Comparison of ENCODE assay signal across 13 mouse cellular contexts in genomic region chr1:156745188-156745810, GRCm38 (mm10). TPM values are rescaled to one million over a fixed set of nuclear protein-coding genes. Genes with fewer than 3 reads are reported as not detected.
A peak's percentile ranks its signal among the peaks of the same experiment; 100 is the strongest.
DNase-seq lines count a peak whose midpoint lies in the region; ATAC-seq lines count a peak whose summit lies in the region.
"Had no signal": no experiment of that assay in that cellular context is flagged by ENCODE, and none has a peak within 500 bp of the region (broad histone marks: within the 10 kb centered on the region; RNA-seq: fewer than 3 reads in every experiment).

No protein-coding gene starts in this region.

- no peak for DNase-seq in forebrain, embryonic 10.5 days (ENCODE audit: extremely low spot score, low spot score)
- DNase-seq in midbrain, embryonic 10.5 days (ENCODE audit: low spot score), result no peak
- DNase-seq in midbrain, embryonic 14.5 days, result no peak
- peak; percentile 29 to 46 for DNase-seq in spleen, postnatal 10 days (ENCODE audit: low spot score in 2 of 2)
- DNase-seq: adrenal gland, postnatal 25 days; cerebellum, postnatal 10 days had no signal

- peak overlapping the region; percentile 71 for H3K27ac ChIP-seq in forebrain, embryonic 10.5 days
- no peak overlapping the region for H3K27ac ChIP-seq in forebrain, embryonic 13.5 days
- H3K27ac ChIP-seq in midbrain, embryonic 10.5 days (replicated peaks), result peak overlapping the region; percentile 19; the same call in 1 of the 2 replicates
- H3K27ac ChIP-seq in midbrain, embryonic 14.5 days (replicated peaks; ENCODE audit: low read depth, low read length), result no peak overlapping the region
- H3K27ac ChIP-seq in limb, embryonic 13.5 days, result peak overlapping the region; percentile 39; the same call in 1 of the 2 replicates
- H3K27ac ChIP-seq in kidney, embryonic 14.5 days (ENCODE audit: low read depth, low read length), result no peak overlapping the region
- H3K27ac ChIP-seq: layer of hippocampus, adult 2 months; macrophage; neural tube, embryonic 13.5 days had no signal

- peaks cover 13% of the 10 kb centered on the region for H3K4me1 ChIP-seq in forebrain, embryonic 10.5 days
- H3K4me1 ChIP-seq in forebrain, embryonic 13.5 days, result 0 out of 2 replicates have a peak, but pooled peaks cover 5% of the 10 kb centered on the region
- peaks cover 21% of the 10 kb centered on the region for H3K4me1 ChIP-seq in midbrain, embryonic 10.5 days
- no peaks in the 10 kb centered on the region for H3K4me1 ChIP-seq in midbrain, embryonic 14.5 days (ENCODE audit: control insufficient read depth, insufficient read depth, low read length)
- peaks cover 32% of the 10 kb centered on the region for H3K4me1 ChIP-seq in limb, embryonic 13.5 days
- H3K4me1 ChIP-seq in kidney, embryonic 14.5 days (ENCODE audit: control insufficient read depth, insufficient read depth, low read length), result no peaks in the 10 kb centered on the region

- no peaks in the 10 kb centered on the region for H3K9me3 ChIP-seq in forebrain, embryonic 10.5 days
- H3K9me3 ChIP-seq in forebrain, embryonic 13.5 days (replicated peaks), result no peaks in the 10 kb centered on the region
- no peaks in the 10 kb centered on the region for H3K9me3 ChIP-seq in midbrain, embryonic 10.5 days (replicated peaks)
- H3K9me3 ChIP-seq in midbrain, embryonic 14.5 days (ENCODE audit: control insufficient read depth, low read length), result no peaks in the 10 kb centered on the region
- no peaks in the 10 kb centered on the region for H3K9me3 ChIP-seq in limb, embryonic 13.5 days
- no peaks in the 10 kb centered on the region for H3K9me3 ChIP-seq in kidney, embryonic 14.5 days (ENCODE audit: control insufficient read depth, low read length)
- H3K9me3 ChIP-seq: neural tube, embryonic 13.5 days had no signal

- no peaks in the 10 kb centered on the region for H3K27me3 ChIP-seq in forebrain, embryonic 10.5 days (ENCODE audit: poor library complexity, severe bottlenecking)
- no peaks in the 10 kb centered on the region for H3K27me3 ChIP-seq in forebrain, embryonic 13.5 days
- H3K27me3 ChIP-seq in midbrain, embryonic 10.5 days (ENCODE audit: low read depth, poor library complexity, severe bottlenecking), result peaks cover 6% of the 10 kb centered on the region
- no peaks in the 10 kb centered on the region for H3K27me3 ChIP-seq in midbrain, embryonic 14.5 days (ENCODE audit: control insufficient read depth, insufficient read depth, low read length)
- no peaks in the 10 kb centered on the region for H3K27me3 ChIP-seq in limb, embryonic 13.5 days
- no peaks in the 10 kb centered on the region for H3K27me3 ChIP-seq in kidney, embryonic 14.5 days (ENCODE audit: control insufficient read depth, insufficient read depth, low read length)

- no peak for ATAC-seq in forebrain, embryonic 13.5 days
- ATAC-seq in midbrain, embryonic 14.5 days (ENCODE audit: low FRiP score, low TSS enrichment), result no peak
- ATAC-seq in limb, embryonic 13.5 days (ENCODE audit: low FRiP score, low read depth), result no peak
- no peak for ATAC-seq in kidney, embryonic 14.5 days (ENCODE audit: low FRiP score, low TSS enrichment)
- no peak for ATAC-seq in activated CD4-positive, CD25-positive, alpha-beta regulatory T cell, adult 4 months

- H3K4me3 ChIP-seq in forebrain, embryonic 10.5 days, result no peak overlapping the region
- no peak overlapping the region for H3K4me3 ChIP-seq in forebrain, embryonic 13.5 days
- H3K4me3 ChIP-seq in midbrain, embryonic 10.5 days, result no peak overlapping the region
- no peak overlapping the region for H3K4me3 ChIP-seq in midbrain, embryonic 14.5 days (replicated peaks; ENCODE audit: low read depth, low read length)
- H3K4me3 ChIP-seq in limb, embryonic 13.5 days, result no peak overlapping the region
- no peak overlapping the region for H3K4me3 ChIP-seq in kidney, embryonic 14.5 days (ENCODE audit: low read length)
- H3K4me3 ChIP-seq: layer of hippocampus, adult 2 months; neural tube, embryonic 13.5 days had no signal

- WGBS in forebrain, embryonic 10.5 days, result 91% methylated on average over 7 of the region's 7 CpGs
- 81% methylated on average over 7 of the region's 7 CpGs for WGBS in forebrain, embryonic 13.5 days
- 82% methylated on average over 7 of the region's 7 CpGs for WGBS in midbrain, embryonic 10.5 days
- 84% methylated on average over 7 of the region's 7 CpGs for WGBS in midbrain, embryonic 14.5 days
- WGBS in limb, embryonic 13.5 days, result 79% methylated on average over 7 of the region's 7 CpGs
- 79% methylated on average over 7 of the region's 7 CpGs for WGBS in kidney, embryonic 14.5 days

- H3K9ac ChIP-seq in forebrain, embryonic 13.5 days, result no peak overlapping the region
- H3K9ac ChIP-seq in midbrain, embryonic 14.5 days (replicated peaks; ENCODE audit: low read length), result no peak overlapping the region
- no peak overlapping the region for H3K9ac ChIP-seq in limb, embryonic 13.5 days
- no peak overlapping the region for H3K9ac ChIP-seq in kidney, embryonic 14.5 days (ENCODE audit: low read depth, low read length)
- H3K9ac ChIP-seq: neural tube, embryonic 13.5 days had no signal

- no peaks in the 10 kb centered on the region for H3K36me3 ChIP-seq in forebrain, embryonic 10.5 days (replicated peaks)
- H3K36me3 ChIP-seq in forebrain, embryonic 13.5 days (ENCODE audit: poor library complexity, severe bottlenecking), result no peaks in the 10 kb centered on the region
- no peaks in the 10 kb centered on the region for H3K36me3 ChIP-seq in midbrain, embryonic 10.5 days
- H3K36me3 ChIP-seq in midbrain, embryonic 14.5 days (ENCODE audit: control insufficient read depth, insufficient read depth, low read length), result no peaks in the 10 kb centered on the region
- H3K36me3 ChIP-seq in limb, embryonic 13.5 days, result no peaks in the 10 kb centered on the region
- H3K36me3 ChIP-seq in kidney, embryonic 14.5 days (ENCODE audit: control insufficient read depth, insufficient read depth, low read length), result no peaks in the 10 kb centered on the region
- H3K36me3 ChIP-seq: neural tube, embryonic 13.5 days had no signal

- no peak overlapping the region for H3K4me2 ChIP-seq in forebrain, embryonic 13.5 days
- no peak overlapping the region for H3K4me2 ChIP-seq in midbrain, embryonic 14.5 days (ENCODE audit: low read length)
- no peak overlapping the region for H3K4me2 ChIP-seq in limb, embryonic 13.5 days (replicated peaks)
- H3K4me2 ChIP-seq in kidney, embryonic 14.5 days (replicated peaks; ENCODE audit: low read depth, low read length), result no peak overlapping the region
- H3K4me2 ChIP-seq: neural tube, embryonic 13.5 days had no signal

RNA-seq across cellular contexts. Expression of gene Fam20b, which starts 26.4 kb away (rescaled TPM):
- 16.4 and 17.5 TPM in 2 replicates for polyA plus RNA-seq in forebrain, embryonic 10.5 days (2016; fragmentation: Nextera tagmentation; extraction: Ambion mirVana)
- polyA plus RNA-seq in forebrain, embryonic 13.5 days (2015; fragmentation: Nextera tagmentation; extraction: Ambion mirVana), result 18.0 and 18.2 TPM in 2 replicates
- polyA plus RNA-seq in midbrain, embryonic 10.5 days (2016; fragmentation: Nextera tagmentation; extraction: Ambion mirVana), result 16.6 and 19.9 TPM in 2 replicates
- 28.2 and 34.3 TPM in 2 replicates for polyA plus RNA-seq in midbrain, embryonic 14.5 days (2014; fragmentation: Nextera tagmentation; extraction: Ambion mirVana)
- polyA plus RNA-seq in limb, embryonic 13.5 days (2015; fragmentation: Nextera tagmentation; extraction: Ambion mirVana), result 24.3 and 27.7 TPM in 2 replicates
- polyA plus RNA-seq in kidney, embryonic 14.5 days (2014; fragmentation: Nextera tagmentation; extraction: Ambion mirVana), result 24.3 and 37.3 TPM in 2 replicates
- polyA plus RNA-seq in activated CD4-positive, CD25-positive, alpha-beta regulatory T cell, adult 4 months (2017; shearing (Covaris generic)), result 10 to 100 TPM; 11.2 to 12.4 TPM

Comparison
In these comparisons a context has a peak if more than half of its experiments do, and no peak if none do; other contexts are left out.
1. H3K27ac ChIP-seq: peak in forebrain, embryonic 10.5 days (single experiment), midbrain, embryonic 10.5 days (single experiment) and limb, embryonic 13.5 days (single experiment); none in forebrain, embryonic 13.5 days (single experiment), midbrain, embryonic 14.5 days (single experiment) and kidney, embryonic 14.5 days (single experiment).
2. DNase-seq: peak in spleen, postnatal 10 days (2 of 2); none in forebrain, embryonic 10.5 days (single experiment), midbrain, embryonic 10.5 days (single experiment) and midbrain, embryonic 14.5 days (single experiment).